Mouse (Mus musculus): ENCODE data around the gene Arid3a.

- TF ChIP-seq POLR2A (IDR thresholded peaks at IDR 0.05; ENCODE audit: borderline replicate concordance, extremely low read depth, insufficient read depth, insufficient read length, poor library complexity, severe bottlenecking) = no peak
- TF ChIP-seq CTCF (IDR thresholded peaks at IDR 0.05; ENCODE audit: borderline replicate concordance, extremely low read depth, insufficient read depth, insufficient read length) = no peak
Measured at GRCm38 (mm10) chr10:79997034-79997760, 70.4 kb downstream of the Arid3a start.
